Mouse (Mus musculus) gastrocnemius, postnatal 36 days (tissue): Measurements from ENCODE around the gene Catsperz. TPM values are rescaled to one million over a fixed set of nuclear protein-coding genes. Genes with fewer than 3 reads are reported as not detected.

Experiments
- DNase-seq, 2 experiments: peaks; one replicate each; pipeline ENCODE4 v3.0.0; 2022
- intact Hi-C: fragments of 180-260 bp; cut with DNase I; formaldehyde crosslinking; loops from one replicate; pipeline ENCODE4 v1.15.1; 2025
- total RNA-seq, 2 experiments: library from RNA; stranded (reverse); gene quantifications; 2 replicates each; pipeline ENCODE4 v1.2.3; 2021

Catsperz gene
- total RNA-seq, 2 experiments from 2014 or later: not detected

GRCm38 (mm10) chr19:6926559-6927255 is 1.5 kb upstream of the Catsperz start:
- intact Hi-C loops: no loop called here
- no peak for DNase-seq

- intact Hi-C loops: loop anchor here (2.0 kb wide), 1 partner anchor 43 kb away; no protein-coding TSS in a partner anchor
- no peak for DNase-seq
Measured at GRCm38 (mm10) chr19:6925611-6926329, 590 bp upstream of the Catsperz start.

- intact Hi-C loops: loop anchor here (2.0 kb wide), 1 partner anchor 44 kb away; no protein-coding TSS in a partner anchor
Measured at GRCm38 (mm10) chr19:6924461-6925306, 496 bp downstream of the Catsperz start.

GRCm38 (mm10) chr19:6922901-6923735 is 2.1 kb downstream of the Catsperz start:
- no peak for DNase-seq
- intact Hi-C loops: no loop called here

More at GRCm38 (mm10) chr19:6924461-6925306, 496 bp downstream of the Catsperz start:
- DNase-seq: peak; percentile 79 to 83

GRCm38 (mm10) chr19:6921647-6922567 is 3.3 kb downstream of the Catsperz start, which contains the start of gene Esrra:
Gene Esrra, minus strand, starts transcription at chr19:6921813.
- DNase-seq: peak; percentile 100
- intact Hi-C loops: no loop called here

GRCm38 (mm10) chr19:6920741-6921636 is 4.2 kb downstream of the Catsperz start:
- DNase-seq: peak in 1 of 2 experiments; percentile 49
- intact Hi-C loops: no loop called here

GRCm38 (mm10) chr19:6919876-6920740 is 5.1 kb downstream of the Catsperz start:
- no peak for DNase-seq
- intact Hi-C loops: no loop called here

DNA sequence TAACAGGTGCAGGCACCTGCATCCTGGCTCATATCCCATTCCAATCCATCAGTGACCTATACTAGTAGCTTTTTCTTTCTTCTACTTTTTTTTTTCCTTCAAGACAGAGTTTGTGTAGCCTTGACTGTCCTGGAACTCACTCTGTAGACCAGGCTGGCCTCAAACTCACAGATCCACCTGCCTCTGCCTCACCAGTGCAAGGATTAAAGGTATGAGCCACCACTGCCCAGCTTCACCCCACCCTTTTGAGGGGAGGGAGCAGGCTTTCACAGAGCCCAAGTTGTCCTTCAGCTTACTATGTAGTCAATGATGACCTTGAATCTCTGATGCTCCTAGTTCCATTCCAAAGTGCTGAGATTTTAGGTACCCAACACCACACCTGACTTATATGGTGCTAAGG is 5.7 kb downstream of the Catsperz start:
- intact Hi-C loops: no loop called here
- DNase-seq: no peak

GRCm38 (mm10) chr19:6918321-6918720 is 6.9 kb downstream of the Catsperz start:
- intact Hi-C loops: no loop called here
- DNase-seq: no peak

- intact Hi-C loops: no loop called here
- no peak for DNase-seq
Measured at GRCm38 (mm10) chr19:6916496-6916895, 8.7 kb downstream of the Catsperz start.

DNA sequence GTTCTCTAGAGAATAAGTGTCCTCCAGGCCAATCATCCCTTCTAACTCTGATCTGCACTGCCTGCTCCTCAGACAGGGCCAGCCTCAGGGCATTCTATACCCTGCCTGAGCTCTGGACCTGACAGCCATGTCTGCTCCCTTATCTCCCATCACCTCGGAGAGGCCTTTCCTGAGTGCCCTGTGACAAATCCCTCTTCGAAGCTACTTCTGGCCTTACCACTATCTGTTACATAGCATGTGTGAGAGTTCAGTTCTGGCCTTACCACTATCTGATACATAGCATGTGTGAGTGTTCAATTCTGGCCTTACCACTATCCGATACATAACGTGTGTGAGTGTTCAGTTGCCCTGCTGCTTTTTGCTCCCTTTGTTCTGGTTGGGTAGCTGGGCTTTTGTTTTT is 9.9 kb downstream of the Catsperz start:
- DNase-seq: no peak
- intact Hi-C loops: no loop called here

DNA sequence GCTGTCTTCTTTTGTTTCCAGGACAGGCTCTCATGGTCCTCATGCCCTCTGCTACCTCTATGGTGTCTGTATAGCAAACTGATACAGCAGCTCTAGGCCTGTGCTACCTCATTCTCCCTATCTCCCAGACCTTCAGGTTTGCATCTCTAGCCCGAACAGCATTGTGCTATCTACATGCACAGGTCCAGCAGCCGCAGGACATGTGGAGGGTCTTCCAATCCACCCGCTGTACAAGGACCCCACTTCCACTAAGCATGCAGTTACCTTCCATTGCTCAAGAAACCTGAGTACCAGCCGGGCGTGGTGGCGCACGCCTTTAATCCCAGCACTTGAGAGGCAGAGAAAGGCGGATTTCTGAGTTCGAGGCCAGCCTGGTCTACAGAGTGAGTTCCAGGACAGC is 10.6 kb downstream of the Catsperz start:
- intact Hi-C loops: no loop called here
- DNase-seq: no peak

DNA sequence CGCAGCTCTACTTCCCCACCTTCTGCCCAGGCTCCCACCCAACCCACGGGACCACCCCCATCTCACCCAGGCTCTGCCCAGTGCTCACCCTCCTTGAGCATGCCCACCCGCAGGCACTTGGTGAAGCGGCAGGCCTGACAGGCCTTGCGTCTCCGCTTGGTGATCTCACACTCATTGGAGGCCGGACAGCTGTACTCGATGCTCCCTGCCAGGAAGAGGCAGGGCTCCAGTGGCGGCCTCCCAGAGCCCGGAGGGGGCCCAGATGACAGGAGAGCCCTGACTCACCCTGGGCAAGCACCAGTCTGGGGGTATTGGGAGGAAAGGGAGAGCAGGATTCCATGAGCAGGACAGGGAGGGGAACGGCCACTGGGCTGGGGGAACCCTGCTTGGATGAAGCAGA is 11.2 kb downstream of the Catsperz start:
- intact Hi-C loops: no loop called here

DNA sequence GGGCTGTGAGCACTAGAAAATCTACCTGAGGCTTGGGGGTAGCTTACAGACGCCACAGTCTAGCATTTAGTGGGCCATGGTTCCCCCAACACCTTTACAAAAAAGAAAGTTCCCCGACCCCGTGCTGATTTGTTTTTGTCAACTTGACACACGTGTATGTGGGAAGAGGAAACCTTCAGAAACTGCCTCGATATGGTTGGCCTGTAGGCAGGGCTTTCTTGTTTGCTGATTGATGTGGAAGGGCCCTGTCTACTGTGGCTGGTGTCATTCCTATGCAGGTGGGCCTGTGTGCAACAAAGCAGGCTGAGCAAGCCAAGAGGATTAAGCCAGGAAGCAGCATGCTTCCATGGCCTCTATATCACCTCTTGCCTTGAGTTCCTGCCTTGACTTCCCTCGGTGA is 12.1 kb downstream of the Catsperz start:
- intact Hi-C loops: no loop called here
- peak in 1 of 2 experiments; percentile 4 for DNase-seq

More for the DNA sequence above, 11.2 kb downstream of the Catsperz start:
- peak in 1 of 2 experiments; percentile 29 for DNase-seq

DNA sequence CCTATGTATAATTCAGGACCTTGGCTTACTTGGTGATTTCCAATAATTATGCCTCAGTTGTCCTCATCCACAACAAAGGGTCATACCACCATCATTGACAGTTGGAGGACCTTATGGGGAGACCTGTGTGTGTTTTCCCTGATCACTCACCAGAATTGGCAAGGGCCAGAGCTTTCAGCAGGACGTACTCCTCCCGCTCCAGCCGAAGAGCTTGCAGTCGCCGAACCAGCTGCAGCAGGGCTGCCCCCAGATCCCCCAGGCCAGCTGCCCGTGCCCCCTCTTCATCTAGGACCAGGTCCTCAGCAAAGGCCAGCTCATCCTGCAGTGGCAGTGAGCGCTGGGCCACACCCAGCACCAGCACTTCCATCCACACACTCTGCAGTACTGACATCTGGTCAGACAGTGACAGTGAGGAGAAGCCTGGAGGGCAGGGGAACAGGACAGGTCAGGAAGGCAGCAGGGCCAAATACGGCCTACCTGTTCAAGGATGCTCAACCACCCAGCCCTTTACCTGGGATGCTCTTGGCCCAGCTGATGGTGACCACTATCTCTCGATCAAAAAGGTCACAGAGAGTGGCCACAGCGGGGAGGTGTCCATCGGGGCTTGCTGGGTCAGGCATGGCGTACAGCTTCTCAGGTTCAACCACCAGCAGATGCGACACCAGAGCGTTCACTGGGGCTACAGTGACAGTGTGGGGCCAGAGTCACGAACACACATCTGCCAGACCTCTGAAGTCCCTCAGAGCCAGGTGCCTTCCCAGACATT is 12.8 kb downstream of the Catsperz start:
- intact Hi-C loops: no loop called here
- DNase-seq: peak in 1 of 2 experiments; percentile 13
